ENCODE assay signal across 9 mouse cellular contexts in the genomic region with DNA sequence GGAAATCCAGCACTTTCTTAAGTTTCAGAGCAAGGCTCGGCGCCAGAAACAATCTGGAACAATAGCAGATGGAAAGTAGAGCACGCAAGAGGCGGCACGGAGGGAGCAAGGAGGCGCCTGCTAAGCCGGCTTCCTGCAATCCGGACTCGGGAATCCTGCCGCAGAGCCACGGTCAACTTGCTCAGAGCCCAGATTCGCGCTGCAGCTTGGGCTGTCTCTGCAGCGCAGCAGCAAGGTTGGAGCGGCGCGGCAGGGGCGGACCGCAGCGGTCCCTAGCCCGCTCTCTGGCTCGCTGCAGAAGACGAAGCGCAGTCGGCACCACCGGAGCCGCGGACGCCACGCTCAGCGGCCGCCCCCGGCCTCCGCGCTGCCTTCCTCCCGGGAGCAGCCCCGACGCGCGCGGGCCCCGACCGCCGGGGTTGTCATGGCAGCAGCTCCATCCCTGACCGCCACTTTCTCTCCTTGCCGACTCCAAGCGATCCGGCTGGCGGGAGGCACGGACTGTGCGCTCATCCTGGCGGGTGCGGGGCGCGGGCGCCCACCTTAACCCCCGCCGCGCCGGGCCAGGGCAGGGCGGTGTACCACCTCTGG.
A peak's percentile ranks its signal among the peaks of the same experiment; 100 is the strongest.
DNase-seq lines count a peak whose midpoint lies in the region; ATAC-seq and TF ChIP-seq lines count a peak whose summit lies in the region.
"Had no signal": no experiment of that assay in that cellular context is flagged by ENCODE, and none has a peak within 500 bp of the region (broad histone marks: within the 10 kb centered on the region; RNA-seq: fewer than 3 reads in every experiment).

No protein-coding gene starts in this region.

- ATAC-seq in embryonic facial prominence, embryonic 12.5 days (ENCODE audit: insufficient number of reproducible peaks, insufficient read depth, low FRiP score, low TSS enrichment) = peak; percentile 54; the same call in 1 of the 2 replicates
- peak; percentile 67 for ATAC-seq in heart, embryonic 11.5 days (replicated peaks; ENCODE audit: insufficient number of reproducible peaks, low FRiP score, low TSS enrichment)
- no peak for ATAC-seq in liver, postnatal 0 days
- ATAC-seq in activated CD4-positive, CD25-positive, alpha-beta regulatory T cell, adult 4 months = no peak

- TF ChIP-seq CTCF in layer of hippocampus, adult 2 months (conservative IDR thresholded peaks at IDR 0.05) = no peak
- no peak for TF ChIP-seq CTCF in liver, postnatal 0 days (IDR thresholded peaks at IDR 0.05; ENCODE audit: low read depth)

- H3K9me3 ChIP-seq in embryonic facial prominence, embryonic 12.5 days = no peaks in the 10 kb centered on the region
- H3K9me3 ChIP-seq in heart, embryonic 11.5 days (replicated peaks; ENCODE audit: control insufficient read depth, low read length) = no peaks in the 10 kb centered on the region
- H3K9me3 ChIP-seq in liver, postnatal 0 days (ENCODE audit: low read length) = no peaks in the 10 kb centered on the region

- H3K4me2 ChIP-seq in embryonic facial prominence, embryonic 12.5 days (replicated peaks) = peak overlapping the region; percentile 90
- peak overlapping the region; percentile 73 for H3K4me2 ChIP-seq in heart, embryonic 11.5 days
- H3K4me2 ChIP-seq in liver, postnatal 0 days (ENCODE audit: low read depth, low read length) = peak overlapping the region; percentile 47

- DNase-seq in urinary bladder, postnatal 4 days (ENCODE audit: low spot score in 2 of 2) = peak; percentile 28 to 62
- no peak for DNase-seq in urinary bladder, adult 2 months (ENCODE audit: low spot score)
- DNase-seq in layer of hippocampus, adult 2 months (ENCODE audit: low spot score in 2 of 2) = peak; percentile 32 to 41
- DNase-seq in liver, postnatal 0 days = no peak
- DNase-seq in right cerebral cortex, postnatal 25 days = peak; percentile 75

- peak overlapping the region; percentile 58 for H3K9ac ChIP-seq in embryonic facial prominence, embryonic 12.5 days
- H3K9ac ChIP-seq in heart, embryonic 11.5 days (ENCODE audit: low read depth, low read length) = peak overlapping the region; percentile 71
- H3K9ac ChIP-seq in liver, postnatal 0 days (replicated peaks) = no peak overlapping the region

- 0% methylated on average over 53 of the region's 61 CpGs for WGBS in embryonic facial prominence, embryonic 12.5 days
- WGBS in heart, embryonic 11.5 days (ENCODE audit: insufficient replicate concordance) = under 1% methylated on average over 61 of the region's 61 CpGs
- 2% methylated on average over 44 of the region's 61 CpGs for WGBS in liver, postnatal 0 days (ENCODE audit: insufficient replicate concordance)

- no peaks in the 10 kb centered on the region for H3K36me3 ChIP-seq in embryonic facial prominence, embryonic 12.5 days
- no peaks in the 10 kb centered on the region for H3K36me3 ChIP-seq in heart, embryonic 11.5 days (ENCODE audit: control insufficient read depth, insufficient read depth, low read length)
- no peaks in the 10 kb centered on the region for H3K36me3 ChIP-seq in liver, postnatal 0 days (replicated peaks; ENCODE audit: insufficient read depth, low read length)

- H3K27me3 ChIP-seq in embryonic facial prominence, embryonic 12.5 days = peaks cover 24% of the 10 kb centered on the region
- peaks cover 24% of the 10 kb centered on the region for H3K27me3 ChIP-seq in heart, embryonic 11.5 days (ENCODE audit: control insufficient read depth, insufficient read depth, low read length)
- peaks cover 39% of the 10 kb centered on the region for H3K27me3 ChIP-seq in liver, postnatal 0 days (ENCODE audit: insufficient read depth, low read length)

- H3K4me1 ChIP-seq in embryonic facial prominence, embryonic 12.5 days = peaks cover 6% of the 10 kb centered on the region; the same call in 1 of the 2 replicates
- 0 out of 2 replicates have a peak, but pooled peaks cover 3% of the 10 kb centered on the region for H3K4me1 ChIP-seq in heart, embryonic 11.5 days (ENCODE audit: control insufficient read depth, insufficient read depth, low read length)
- H3K4me1 ChIP-seq in liver, postnatal 0 days (ENCODE audit: insufficient read depth) = no peaks in the 10 kb centered on the region

- peak overlapping the region; percentile 54 for H3K4me3 ChIP-seq in embryonic facial prominence, embryonic 12.5 days
- H3K4me3 ChIP-seq in heart, embryonic 11.5 days (ENCODE audit: low read depth, low read length) = peak overlapping the region; percentile 57
- H3K4me3 ChIP-seq in layer of hippocampus, adult 2 months = peak overlapping the region; percentile 60
- H3K4me3 ChIP-seq in liver, postnatal 0 days (ENCODE audit: low read depth, low read length) = no peak overlapping the region
- H3K4me3 ChIP-seq: myocyte had no signal

- peak overlapping the region; percentile 77 for H3K27ac ChIP-seq in embryonic facial prominence, embryonic 12.5 days
- H3K27ac ChIP-seq in heart, embryonic 11.5 days (ENCODE audit: low read depth, low read length) = peak overlapping the region; percentile 59; the same call in 1 of the 2 replicates
- H3K27ac ChIP-seq in layer of hippocampus, adult 2 months = peak overlapping the region; percentile 82
- H3K27ac ChIP-seq in liver, postnatal 0 days (ENCODE audit: low read depth) = no peak overlapping the region

- TF ChIP-seq EP300 in liver, postnatal 0 days (IDR thresholded peaks at IDR 0.05; ENCODE audit: low read depth) = no peak

Comparison
In these comparisons a context has a peak if more than half of its experiments do, and no peak if none do; other contexts are left out.
1. DNase-seq: peak in urinary bladder, postnatal 4 days (2 of 2), layer of hippocampus, adult 2 months (2 of 2) and right cerebral cortex, postnatal 25 days (single experiment); none in urinary bladder, adult 2 months (single experiment) and liver, postnatal 0 days (single experiment).
2. ATAC-seq: peak in embryonic facial prominence, embryonic 12.5 days (single experiment) and heart, embryonic 11.5 days (single experiment); none in liver, postnatal 0 days (single experiment) and activated CD4-positive, CD25-positive, alpha-beta regulatory T cell, adult 4 months (single experiment).
3. Peak in every context shown above with its lines, with median percentiles within 50 percentile points of each other: H3K4me2 ChIP-seq.